Mouse (Mus musculus) limb, embryonic 12.5 days (tissue): Measurements from ENCODE around the gene Cklf. TPM values are rescaled to one million over a fixed set of nuclear protein-coding genes. Genes with fewer than 3 reads are reported as not detected.
"Not testable (repeated sequence)": the region's sequence is repeated elsewhere in the genome, so short reads cannot be mapped to it uniquely, and the experiment has no call there.

Experiments
- ATAC-seq: fragments of 200-750 bp; cut with Nextera tagmentation; 2 replicates; pipeline ENCODE4 v1.8.0; 2017; ENCODE audit warnings: low read depth, moderate TSS enrichment; ENCODE audit not compliant: insufficient number of reproducible peaks, insufficient read depth, low FRiP score, low TSS enrichment
- H3K27ac ChIP-seq: fragments of 300-500 bp; sonication (generic); 2 replicates; pipeline ENCODE4 v1.5.1; 2016; ENCODE audit warnings: mild to moderate bottlenecking, moderate library complexity
- H3K27me3 ChIP-seq: fragments of 300-500 bp; sonication (generic); 2 replicates; pipeline ENCODE4 v1.6.1; 2016; ENCODE audit warnings: mild to moderate bottlenecking, moderate library complexity
- H3K36me3 ChIP-seq: fragments of 300-500 bp; sonication (generic); 2 replicates; pipeline ENCODE4 v1.6.1; 2016; ENCODE audit warnings: mild to moderate bottlenecking, moderate library complexity
- H3K4me1 ChIP-seq: fragments of 300-500 bp; sonication (generic); replicated peaks from 2 replicates; pipeline ENCODE4 v1.6.1; 2016
- H3K4me2 ChIP-seq: fragments of 300-500 bp; sonication (generic); 2 replicates; pipeline ENCODE4 v1.6.1; 2016; ENCODE audit warnings: mild to moderate bottlenecking, moderate library complexity
- H3K4me3 ChIP-seq: fragments of 300-500 bp; sonication (generic); replicated peaks from 2 replicates; pipeline ENCODE4 v1.5.1; 2016; ENCODE audit warnings: mild to moderate bottlenecking
- H3K9ac ChIP-seq: fragments of 300-500 bp; sonication (generic); replicated peaks from 2 replicates; pipeline ENCODE4 v1.6.1; 2016; ENCODE audit warnings: mild to moderate bottlenecking, moderate library complexity
- H3K9me3 ChIP-seq: fragments of 300-500 bp; sonication (generic); 2 replicates; pipeline ENCODE4 v1.6.1; 2016; ENCODE audit warnings: mild to moderate bottlenecking, moderate library complexity
- WGBS: fragments of 180-500 bp; shearing (Covaris S2); methylation state at CpG from one replicate; pipeline ENCODE4 v1.1.7; 2016; 5-methylcytosine and 5-hydroxymethylcytosine counted together
- polyA plus RNA-seq: library from polyadenylated mRNA; unstranded; fragments of >200 nt; fragmentation: Nextera tagmentation; extraction: Ambion mirVana; gene quantifications from 2 replicates; pipeline ENCODE4 v1.2.1, GENCODE M21; 2016

The Cklf gene
- polyA plus RNA-seq, 1 experiment from 2014 or later, result 48.6 TPM

DNA sequence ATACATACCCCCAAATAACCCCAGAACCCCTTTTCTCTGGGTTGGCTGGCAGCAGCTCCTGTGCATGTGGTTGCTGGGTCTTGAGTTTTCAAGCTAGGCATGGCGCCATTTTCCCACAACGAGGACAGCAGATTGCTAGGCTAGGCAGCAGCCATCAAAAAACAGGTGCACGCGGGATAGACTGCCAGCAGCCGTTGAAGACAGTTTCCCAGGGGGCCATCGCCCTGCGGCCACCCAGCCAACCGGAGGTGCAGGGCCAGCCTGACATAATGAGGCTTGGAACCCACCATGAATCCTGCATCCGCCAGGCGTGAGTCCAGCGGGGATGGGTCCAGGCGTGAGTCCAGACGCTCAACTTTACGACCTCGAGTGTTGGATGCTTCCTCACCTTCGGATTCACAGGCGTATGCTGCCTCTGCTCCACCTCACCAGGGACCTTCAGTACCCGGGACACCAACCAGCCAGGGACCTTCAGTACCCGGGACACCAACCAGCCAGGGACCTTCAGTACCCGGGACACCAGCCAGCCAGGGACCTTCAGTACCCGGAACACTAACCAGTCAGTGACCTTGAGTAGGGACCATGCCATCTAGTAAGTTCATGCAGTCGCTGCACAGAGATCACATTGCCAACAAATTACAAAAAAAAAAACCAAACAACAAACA is 13.7 kb downstream of the Cklf start:
- not testable (repeated sequence) for H3K4me2 ChIP-seq, H3K27ac ChIP-seq, H3K9me3 ChIP-seq, H3K9ac ChIP-seq, H3K4me3 ChIP-seq, H3K4me1 ChIP-seq, ATAC-seq, H3K27me3 ChIP-seq
- peaks cover 39% of the 10 kb centered on the region for H3K36me3 ChIP-seq
- 96% methylated on average over 22 of the region's 22 CpGs for WGBS

DNA sequence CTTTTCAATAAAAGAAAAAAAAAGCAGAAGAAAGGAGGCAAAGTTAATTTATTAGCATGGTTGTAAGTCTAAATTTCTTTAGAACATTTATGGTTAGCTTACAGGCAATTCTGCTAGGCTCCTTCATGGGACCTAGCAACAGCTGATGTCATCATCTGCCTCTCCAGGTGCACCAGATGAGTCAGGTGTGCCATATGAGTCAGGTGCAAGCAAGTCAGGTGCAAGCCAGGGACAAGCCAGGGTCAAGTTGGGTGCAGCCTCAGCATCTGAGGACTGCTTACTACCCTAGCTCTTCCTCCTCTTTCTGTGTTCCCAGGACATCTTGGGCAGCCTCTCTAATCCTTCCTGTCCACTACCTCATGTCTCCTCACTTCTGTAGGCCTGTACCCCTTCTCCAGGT is 17.7 kb downstream of the Cklf start:
- Histone ChIP-seq H3K27me3 (no peaks in the 10 kb centered on the region), H3K4me3 (no peak overlapping the region), H3K4me2 (no peak overlapping the region), H3K9me3 (no peaks in the 10 kb centered on the region), H3K27ac (no peak overlapping the region), H3K9ac (no peak overlapping the region), H3K4me1 (no peaks in the 10 kb centered on the region), H3K36me3 (peaks cover 15% of the 10 kb centered on the region)
- ATAC-seq, result no peak

DNA sequence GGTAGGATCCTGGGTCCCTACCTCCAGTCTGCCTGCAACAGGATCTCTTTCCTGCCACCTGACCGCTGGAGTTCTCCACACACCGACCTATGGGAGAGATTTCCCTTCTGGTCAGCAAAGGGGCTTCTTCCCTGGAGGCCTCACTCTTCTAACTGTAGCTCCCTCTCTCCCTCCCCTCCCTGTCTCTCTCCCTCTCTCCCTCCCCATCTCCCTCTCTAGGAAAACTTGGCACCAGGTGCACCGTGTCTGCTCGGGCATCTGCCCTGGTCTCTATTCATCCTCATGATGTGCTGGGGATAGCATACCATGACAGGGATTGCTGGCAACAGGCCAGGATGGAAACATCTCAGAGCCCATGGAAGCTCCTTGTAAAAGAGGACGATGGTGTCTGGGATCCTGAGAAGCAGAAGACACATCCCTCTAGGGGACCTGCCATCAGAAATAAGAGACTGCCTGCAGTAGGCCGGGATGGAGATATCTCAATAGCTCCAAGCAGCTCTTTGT is 18.3 kb downstream of the Cklf start:
- H3K36me3 ChIP-seq, result peaks cover 9% of the 10 kb centered on the region
- no peaks in the 10 kb centered on the region for H3K27me3 ChIP-seq
- WGBS, result 90% methylated on average over 6 of the region's 6 CpGs
- no peak for ATAC-seq
- H3K9ac ChIP-seq, result no peak overlapping the region
- H3K4me1 ChIP-seq, result no peaks in the 10 kb centered on the region
- H3K27ac ChIP-seq, result no peak overlapping the region
- no peaks in the 10 kb centered on the region for H3K9me3 ChIP-seq
- H3K4me3 ChIP-seq, result no peak overlapping the region
- no peak overlapping the region for H3K4me2 ChIP-seq

DNA sequence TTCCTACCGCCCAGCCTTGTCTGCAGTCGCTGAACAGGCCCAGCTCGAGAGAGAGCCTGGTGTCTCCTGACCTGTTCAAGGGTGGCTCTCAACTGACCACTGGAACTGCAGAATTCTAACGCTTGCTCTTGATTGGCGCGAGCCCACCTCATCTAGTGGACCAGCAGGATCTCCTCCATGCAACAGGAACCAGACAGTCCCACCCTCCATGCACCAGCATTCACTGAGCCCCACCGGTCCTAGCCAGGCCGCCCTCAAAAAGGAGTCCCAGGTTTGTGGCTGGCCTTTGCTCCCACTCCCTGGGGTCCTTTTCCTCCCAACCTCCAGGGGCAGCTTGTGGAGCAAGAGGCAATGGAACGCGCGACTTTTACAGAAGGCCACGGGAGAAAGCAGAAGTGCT is 42.4 kb downstream of the Cklf start, which contains the start of gene Cmtm2a:
Gene Cmtm2a (minus strand): TSS at position 101 of the 400 bp plus-strand sequence.
- 85% methylated on average over 12 of the region's 12 CpGs for WGBS
- H3K9ac ChIP-seq, result not testable (repeated sequence)

DNA sequence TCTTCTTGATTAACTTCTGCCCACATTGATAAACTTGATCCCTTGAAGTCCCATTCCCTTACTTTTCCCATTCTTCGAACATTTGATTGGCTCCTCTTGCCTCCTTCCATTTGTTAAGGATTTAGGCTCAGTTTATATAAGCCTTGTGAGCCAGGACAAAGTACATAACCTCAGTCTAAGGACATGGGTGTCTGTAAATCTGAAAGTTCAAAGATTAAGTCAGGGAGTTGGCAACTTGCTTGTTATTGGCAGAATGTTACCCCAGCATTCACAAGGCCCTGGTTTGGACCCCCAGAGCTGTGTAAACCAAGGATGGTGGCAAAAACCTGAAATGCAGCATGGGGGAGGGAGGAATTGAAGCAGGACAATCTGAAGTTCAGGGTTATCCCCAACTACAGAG is 43.7 kb downstream of the Cklf start:
- whole genome bisulfite sequencing, result 85% methylated on average over 1 of the region's 1 CpGs
- Histone ChIP-seq H3K36me3 (no peaks in the 10 kb centered on the region), H3K9me3 (no peaks in the 10 kb centered on the region), H3K4me3 (no peak overlapping the region), H3K27me3 (no peaks in the 10 kb centered on the region), H3K27ac (no peak overlapping the region), H3K4me1 (no peaks in the 10 kb centered on the region), H3K9ac (no peak overlapping the region), H3K4me2 (no peak overlapping the region)
- ATAC-seq, result no peak

More for the DNA sequence above, 42.4 kb downstream of the Cklf start, which contains the start of gene Cmtm2a:
- H3K4me2 ChIP-seq, H3K36me3 ChIP-seq, H3K4me1 ChIP-seq, H3K9me3 ChIP-seq, H3K27me3 ChIP-seq, H3K27ac ChIP-seq, ATAC-seq, H3K4me3 ChIP-seq: not testable (repeated sequence)

DNA sequence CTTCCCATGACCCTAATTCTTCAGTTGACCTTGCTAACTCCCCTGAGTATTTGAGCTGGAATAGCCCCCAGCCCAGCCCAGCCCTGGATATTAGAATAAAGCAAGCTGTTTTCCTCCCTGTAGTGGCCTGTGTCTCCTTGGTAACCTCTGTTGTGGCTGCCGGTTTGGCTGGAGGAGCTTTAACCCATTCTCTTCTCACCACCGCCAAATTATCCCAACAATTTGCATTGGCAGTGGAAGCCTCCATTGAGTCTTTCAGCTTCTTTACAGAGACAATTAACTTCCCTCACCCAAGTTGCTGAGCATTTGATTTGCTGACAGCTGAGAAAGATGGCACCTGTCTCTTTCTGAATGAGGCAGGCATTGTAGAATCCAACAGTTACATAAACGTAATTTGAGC is 50.9 kb downstream of the Cklf start:
- H3K4me1 ChIP-seq, H3K9me3 ChIP-seq, H3K27me3 ChIP-seq, H3K27ac ChIP-seq, H3K4me3 ChIP-seq, H3K36me3 ChIP-seq, H3K9ac ChIP-seq, ATAC-seq, H3K4me2 ChIP-seq: not testable (repeated sequence)
- WGBS, result 26% methylated on average over 3 of the region's 3 CpGs

DNA sequence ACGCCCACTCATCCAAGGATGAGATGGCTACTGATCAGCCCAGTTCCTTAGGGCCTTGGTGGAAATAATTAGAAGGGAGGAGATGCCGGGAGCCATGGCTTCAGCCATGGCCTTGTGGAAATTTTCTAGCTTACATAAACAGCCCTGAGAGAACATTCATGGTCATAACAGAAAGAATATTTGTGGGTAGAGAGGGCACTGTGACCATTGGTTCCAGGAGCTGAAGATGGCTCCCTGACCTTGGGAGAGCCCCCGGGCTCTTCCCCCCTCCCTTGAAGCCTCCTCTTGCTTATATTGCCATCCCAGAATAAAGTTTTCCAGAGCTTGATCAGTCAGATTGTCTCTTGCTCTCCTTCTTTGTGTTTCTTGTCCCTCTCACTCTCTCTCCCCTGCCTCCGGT is 51.9 kb downstream of the Cklf start:
- H3K9ac ChIP-seq, H3K27ac ChIP-seq, H3K36me3 ChIP-seq, H3K4me1 ChIP-seq, H3K4me2 ChIP-seq, ATAC-seq, H3K4me3 ChIP-seq, H3K27me3 ChIP-seq, H3K9me3 ChIP-seq: not testable (repeated sequence)
- 91% methylated on average over 4 of the region's 4 CpGs for WGBS

DNA sequence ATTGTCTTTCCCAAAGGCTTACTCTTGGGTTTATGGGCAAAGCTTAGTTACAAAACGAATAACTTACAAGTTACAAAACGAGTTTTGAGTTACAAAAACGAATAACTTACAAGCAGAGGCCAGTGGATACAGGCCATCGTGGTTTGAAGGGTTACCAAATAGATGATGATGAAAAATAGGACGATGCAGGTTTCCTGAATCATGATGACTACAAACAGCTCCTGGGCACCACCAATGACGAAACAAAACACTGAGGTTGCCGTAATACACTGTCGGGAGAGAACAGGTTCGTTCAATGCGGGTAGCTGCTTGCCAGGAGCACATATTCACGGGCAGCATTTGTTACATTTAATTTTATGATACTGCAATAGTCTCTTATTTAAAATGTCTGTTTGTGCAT is 54.3 kb downstream of the Cklf start:
- H3K4me1 ChIP-seq, result peaks cover 5% of the 10 kb centered on the region; the same call in 1 of the 2 replicates
- H3K9ac ChIP-seq, result no peak overlapping the region
- 87% methylated on average over 11 of the region's 11 CpGs for WGBS
- no peaks in the 10 kb centered on the region for H3K9me3 ChIP-seq
- H3K4me3 ChIP-seq, result no peak overlapping the region
- no peak overlapping the region for H3K27ac ChIP-seq
- no peak for ATAC-seq
- H3K36me3 ChIP-seq, result no peaks in the 10 kb centered on the region
- no peaks in the 10 kb centered on the region for H3K27me3 ChIP-seq
- no peak overlapping the region for H3K4me2 ChIP-seq

DNA sequence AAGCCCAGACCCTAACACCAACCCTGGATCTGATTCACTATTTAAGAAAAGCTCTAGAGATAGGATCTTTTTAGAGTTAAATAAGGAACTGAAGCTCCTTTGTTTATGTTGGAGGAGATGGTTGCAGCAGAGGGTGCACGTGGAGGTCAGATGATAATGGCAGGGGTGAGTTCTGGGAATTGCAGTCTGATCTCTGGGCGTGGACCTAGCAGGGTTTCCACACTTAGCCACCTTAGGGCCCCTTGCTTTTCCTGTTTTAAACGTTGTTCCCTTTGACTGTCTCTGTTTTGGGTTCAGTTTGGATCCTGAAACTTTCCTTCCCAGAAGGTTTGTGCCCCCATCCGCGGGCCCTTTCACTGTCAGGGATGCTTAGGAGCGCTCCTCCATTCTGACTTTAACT is 57.7 kb downstream of the Cklf start:
- H3K4me2 ChIP-seq, H3K9me3 ChIP-seq, H3K9ac ChIP-seq, H3K4me1 ChIP-seq, ATAC-seq, H3K27me3 ChIP-seq, H3K4me3 ChIP-seq, H3K36me3 ChIP-seq, H3K27ac ChIP-seq: not testable (repeated sequence)
- WGBS, result 47% methylated on average over 6 of the region's 6 CpGs

DNA sequence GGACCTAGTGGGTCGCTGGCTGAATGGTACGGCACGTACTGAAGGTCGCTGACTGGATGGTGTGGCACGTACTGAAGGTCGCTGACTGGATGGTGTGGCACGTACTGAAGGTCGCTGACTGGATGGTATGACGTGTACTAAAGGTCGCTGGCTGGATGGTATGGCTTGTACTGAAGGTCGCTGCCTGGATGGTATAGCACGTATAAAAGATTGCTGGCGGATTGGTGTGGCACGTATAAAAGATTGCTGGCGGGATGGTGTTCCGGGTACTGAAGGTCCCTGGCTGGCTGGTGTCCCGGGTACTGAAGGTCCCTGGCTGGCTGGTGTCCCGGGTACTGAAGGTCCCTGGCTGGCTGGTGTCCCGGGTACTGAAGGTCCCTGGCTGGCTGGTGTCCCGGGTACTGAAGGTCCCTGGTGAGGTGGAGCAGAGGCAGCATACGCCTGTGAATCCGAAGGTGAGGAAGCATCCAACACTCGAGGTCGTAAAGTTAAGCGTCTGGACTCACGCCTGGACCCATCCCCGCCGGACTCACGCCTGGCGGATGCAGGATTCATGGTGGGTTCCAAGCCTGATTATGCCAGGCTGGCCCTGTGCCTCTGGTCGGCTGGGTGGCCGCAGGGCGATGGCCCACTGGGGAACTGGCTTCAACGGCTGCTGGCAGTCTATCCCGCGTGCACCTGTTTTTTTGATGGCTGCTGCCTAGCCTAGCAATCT is 58.9 kb downstream of the Cklf start, which contains the start of the genes Gm45711 and Cmtm1:
Gene Gm45711 (minus strand): TSS at position 641 of the 715 bp plus-strand sequence.
Gene Cmtm1 (minus strand): TSS at position 705 of the 715 bp plus-strand sequence.
- H3K27ac ChIP-seq, H3K9me3 ChIP-seq, ATAC-seq, H3K27me3 ChIP-seq, H3K9ac ChIP-seq, H3K4me2 ChIP-seq, H3K36me3 ChIP-seq, H3K4me3 ChIP-seq, H3K4me1 ChIP-seq: not testable (repeated sequence)
- 88% methylated on average over 34 of the region's 36 CpGs for WGBS

DNA sequence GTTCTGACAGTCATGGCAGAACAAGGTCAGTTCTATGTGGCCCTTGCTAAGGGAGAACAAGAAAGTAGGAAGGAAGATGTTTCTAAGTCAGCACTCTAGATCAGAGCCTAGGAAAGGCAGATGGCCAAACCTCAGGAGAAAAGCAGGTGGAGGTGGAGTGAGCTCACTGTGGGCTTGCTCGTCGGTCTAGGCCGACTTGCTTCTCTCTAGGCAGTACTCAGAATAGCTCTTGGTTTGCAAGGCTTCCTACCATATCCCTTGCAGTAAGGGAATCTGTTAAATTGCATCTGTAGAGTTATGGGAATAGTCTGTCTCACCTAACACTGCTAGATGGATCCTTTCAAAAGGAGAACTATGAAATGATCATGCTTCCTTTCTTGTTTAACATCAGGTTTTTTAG is 61.4 kb downstream of the Cklf start:
- H3K9ac ChIP-seq, ATAC-seq, H3K27ac ChIP-seq, H3K9me3 ChIP-seq, H3K4me3 ChIP-seq, H3K4me1 ChIP-seq, H3K36me3 ChIP-seq, H3K27me3 ChIP-seq, H3K4me2 ChIP-seq: not testable (repeated sequence)
- 78% methylated on average over 3 of the region's 3 CpGs for WGBS
